Mouse (Mus musculus) embryonic fibroblast, embryonic 13.5 days (primary cell): ENCODE data around the gene Gm12169.

ENCODE experiments used
- CTCF ChIP-seq: IDR thresholded peaks from 2 replicates; pipeline ENCODE4 v1.5.1; 2011; ENCODE audit warnings: mild to moderate bottlenecking, control low read depth, low read length, moderate library complexity, borderline replicate concordance; ENCODE audit not compliant: insufficient read depth
- POLR2A ChIP-seq: IDR thresholded peaks from 2 replicates; pipeline ENCODE4 v1.6.1; 2011; ENCODE audit warnings: low read depth, mild to moderate bottlenecking, control low read depth, low read length, moderate library complexity

- TF ChIP-seq POLR2A = no peak
- TF ChIP-seq CTCF = no peak
Observed at GRCm38 (mm10) chr11:46571327-46571726, 47.3 kb downstream of the Gm12169 start, which contains the start of gene BC053393.
